Mouse (Mus musculus): ENCODE results near the gene Cdh23.
"Not testable (repeated sequence)": the region's sequence is repeated elsewhere in the genome, so short reads cannot be mapped to it uniquely, and the experiment has no call there.

Gene Cdh23

DNA sequence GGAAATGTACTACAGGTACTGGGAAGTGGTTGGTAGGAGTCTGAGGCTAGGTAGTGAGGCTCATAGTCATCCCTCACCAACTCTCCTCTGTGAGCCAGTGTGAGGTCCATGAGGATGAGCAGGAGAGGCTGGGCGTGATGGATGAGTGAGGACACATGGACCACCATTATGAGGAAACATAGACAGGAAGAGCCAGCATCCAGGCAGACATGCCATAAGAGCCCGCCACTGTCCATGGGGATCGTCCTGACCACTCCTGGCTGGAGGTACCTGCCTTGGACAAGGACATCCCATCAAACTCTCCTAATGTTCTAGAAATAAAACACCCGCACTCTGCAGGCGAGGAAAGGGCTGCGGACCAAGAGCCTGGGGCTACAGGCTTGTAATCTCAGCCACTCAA is at the start of gene Cdh23:
TSS of gene Cdh23 (minus strand) at position 101 of the 400 bp plus-strand sequence.
- DNase-seq: no peak

- DNase-seq: no peak
Observed at GRCm38 (mm10) chr10:60744543-60745290, 48.4 kb upstream of the Cdh23 start.

DNA sequence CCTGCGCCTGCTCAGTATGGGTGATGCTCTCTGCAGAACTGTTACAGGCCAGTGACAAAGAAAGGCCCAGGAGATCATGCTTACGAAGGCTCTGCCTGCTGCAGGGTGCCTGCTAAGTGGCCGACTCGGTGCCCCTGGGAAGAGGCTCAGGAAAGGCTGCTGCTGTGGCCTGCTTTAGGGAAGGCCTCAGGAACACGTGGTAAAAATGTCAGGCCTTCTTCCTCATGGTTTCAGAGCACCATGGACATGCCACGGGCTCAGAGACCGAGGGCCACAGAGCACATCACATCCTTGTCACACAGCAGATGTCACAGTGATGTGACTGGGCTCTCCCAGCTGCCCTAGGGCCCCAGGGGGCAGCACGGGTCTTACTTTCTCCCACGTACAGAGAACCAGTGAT is 47.4 kb upstream of the Cdh23 start:
- DNase-seq: no peak

GRCm38 (mm10) chr10:60742942-60743341 is 46.7 kb upstream of the Cdh23 start:
- no peak for DNase-seq

- not testable (repeated sequence) for DNase-seq
Observed at GRCm38 (mm10) chr10:60742296-60742695, 46.0 kb upstream of the Cdh23 start.

GRCm38 (mm10) chr10:60741435-60741834 is 45.1 kb upstream of the Cdh23 start:
- DNase-seq: no peak

- DNase-seq: no peak
Observed at GRCm38 (mm10) chr10:60739619-60740363, 43.5 kb upstream of the Cdh23 start.

GRCm38 (mm10) chr10:60737886-60738640 is 41.8 kb upstream of the Cdh23 start:
- no peak for DNase-seq

GRCm38 (mm10) chr10:60737169-60737728 is 41.0 kb upstream of the Cdh23 start:
- DNase-seq: no peak

DNA sequence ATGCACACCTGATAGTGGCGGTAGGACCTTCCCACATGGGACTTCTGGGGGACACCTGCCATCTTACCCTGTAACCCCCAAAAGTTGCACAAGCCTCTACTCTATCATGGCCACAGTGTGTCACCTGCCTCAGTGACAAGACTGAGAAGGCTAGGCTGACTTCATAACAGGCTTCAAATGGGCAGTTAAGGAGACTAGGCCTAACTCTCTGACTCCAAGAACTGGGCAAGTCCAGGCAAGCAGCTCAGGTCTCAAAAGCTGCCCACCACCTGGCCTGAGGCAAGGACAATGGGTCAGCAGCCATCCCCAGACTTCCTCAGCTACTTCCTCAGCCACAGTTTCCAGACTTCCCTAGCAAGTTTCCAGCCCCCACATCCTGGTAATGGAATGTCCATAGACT is 39.4 kb upstream of the Cdh23 start:
- no peak for DNase-seq

DNA sequence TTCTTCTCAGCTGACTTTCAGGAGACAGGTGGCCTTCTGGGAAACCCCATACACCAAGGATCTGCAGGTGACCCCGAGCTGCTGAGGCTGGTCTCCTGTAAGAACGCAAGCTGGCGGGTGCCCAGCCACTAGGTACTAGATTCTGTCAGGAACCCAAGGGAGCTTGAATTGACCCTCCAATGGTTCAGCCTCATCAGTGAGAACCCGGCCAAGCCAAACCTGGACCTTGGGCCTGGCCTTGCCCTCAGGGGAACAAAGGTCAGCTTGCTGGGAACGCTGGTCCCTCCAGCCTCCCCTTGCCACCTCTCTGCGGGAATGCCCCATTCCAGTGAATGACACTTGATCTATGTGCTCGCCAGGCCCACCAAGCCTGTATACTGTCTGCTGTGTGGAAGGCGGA is 37.2 kb upstream of the Cdh23 start:
- DNase-seq: no peak

- DNase-seq: no peak
Observed at GRCm38 (mm10) chr10:60732397-60732861, 36.1 kb upstream of the Cdh23 start.

DNA sequence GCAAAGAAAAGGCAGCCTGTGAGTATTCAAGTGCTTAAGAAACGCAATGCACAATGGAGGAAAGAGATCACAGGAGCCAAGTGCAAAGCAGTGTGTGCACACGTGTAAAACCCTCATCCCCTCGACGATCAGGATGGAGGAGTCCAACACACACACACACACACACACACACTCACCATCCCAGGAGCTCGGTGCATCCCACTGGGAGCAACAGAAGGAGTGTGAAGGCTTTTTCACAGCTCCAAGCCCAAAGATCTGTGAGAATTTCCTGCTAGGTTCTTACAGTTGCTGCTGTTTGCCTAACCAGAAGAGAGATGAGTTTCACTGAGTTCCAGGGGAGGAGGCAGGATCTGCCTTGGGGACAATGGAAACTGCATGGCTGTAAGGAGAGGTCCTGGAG is 35.5 kb upstream of the Cdh23 start:
- no peak for DNase-seq

- DNase-seq: no peak
Observed at GRCm38 (mm10) chr10:60727301-60727700, 31.0 kb upstream of the Cdh23 start.

DNA sequence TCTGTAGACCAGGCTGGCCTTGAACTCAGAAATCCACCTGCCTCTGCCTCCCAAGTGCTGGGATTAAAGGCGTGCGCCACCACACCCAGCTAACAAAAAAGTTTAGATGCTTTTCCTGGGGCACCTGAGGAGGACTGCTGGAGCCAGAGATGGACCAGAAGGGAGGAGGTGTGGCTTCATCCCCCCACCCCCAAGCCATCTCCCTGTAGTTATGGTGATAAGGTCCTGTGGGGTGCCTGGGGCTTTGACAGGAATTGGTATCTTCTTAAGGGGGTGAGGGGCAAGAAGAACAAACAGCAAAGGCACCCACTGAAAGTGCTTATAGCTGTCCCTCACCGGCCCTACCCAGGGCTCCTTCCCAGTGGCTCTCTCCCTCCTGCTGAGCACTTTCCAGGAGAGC is 30.6 kb upstream of the Cdh23 start:
- no peak for DNase-seq

- DNase-seq: no peak
Observed at GRCm38 (mm10) chr10:60724496-60724895, 28.2 kb upstream of the Cdh23 start.

GRCm38 (mm10) chr10:60723345-60723744 is 27.1 kb upstream of the Cdh23 start:
- DNase-seq: no peak

DNA sequence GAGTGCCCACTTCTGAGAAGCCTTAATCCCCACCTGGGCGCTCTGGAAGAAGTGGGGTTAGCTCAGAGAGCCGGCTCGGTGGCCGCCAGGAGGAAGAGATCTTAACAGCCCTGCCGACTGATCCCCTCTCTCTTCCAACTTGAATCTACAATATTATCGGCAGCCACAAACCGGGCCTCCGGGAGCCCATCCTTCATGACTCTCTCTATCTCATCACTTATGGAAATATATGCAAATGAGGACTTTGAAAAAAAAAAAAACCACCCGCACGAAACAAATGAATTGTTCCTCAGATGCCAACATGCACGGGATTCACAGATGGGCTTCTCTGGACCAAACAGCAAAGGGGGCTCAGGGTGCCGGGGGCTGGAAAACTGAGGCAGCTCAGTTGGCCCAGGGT is 25.4 kb upstream of the Cdh23 start:
- DNase-seq: no peak

GRCm38 (mm10) chr10:60720461-60720860 is 24.2 kb upstream of the Cdh23 start:
- no peak for DNase-seq

GRCm38 (mm10) chr10:60718491-60718890 is 22.2 kb upstream of the Cdh23 start:
- no peak for DNase-seq

- DNase-seq: no peak
Observed at GRCm38 (mm10) chr10:60716449-60716848, 20.2 kb upstream of the Cdh23 start.

DNA sequence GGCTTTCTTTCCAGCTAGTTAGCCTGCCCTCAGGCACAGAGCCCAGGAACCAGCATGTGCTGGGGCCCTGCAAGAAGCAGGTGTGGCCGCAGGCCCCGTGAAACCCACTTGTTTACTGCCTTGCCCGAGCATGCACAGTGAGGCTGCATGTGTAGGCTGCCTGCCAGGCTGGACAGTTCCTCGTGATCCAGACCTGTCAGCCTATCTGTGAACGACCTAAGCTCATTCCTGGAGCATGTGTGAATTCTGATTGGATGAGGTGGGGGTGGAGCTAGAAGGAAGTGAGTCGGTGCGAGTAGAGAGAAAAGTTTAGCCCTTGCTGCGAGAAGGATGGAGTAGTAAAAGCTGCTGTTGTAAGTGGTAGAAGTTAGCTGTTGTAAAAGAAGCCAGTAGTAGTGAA is 16.0 kb upstream of the Cdh23 start:
- not testable (repeated sequence) for DNase-seq

- DNase-seq: no peak
Observed at GRCm38 (mm10) chr10:60708837-60709236, 12.5 kb upstream of the Cdh23 start.
